Mouse (Mus musculus) MEL (cell line): Measurements from ENCODE around the gene Ndrg2. TPM values are rescaled to one million over a fixed set of nuclear protein-coding genes. Genes with fewer than 3 reads are reported as not detected.

Experiments
- DNase-seq: peaks from one replicate; pipeline ENCODE4 v3.0.0; 2011; ENCODE audit warnings: low read depth, low spot score
- H3K27ac ChIP-seq: 2 replicates; pipeline ENCODE4 v1.5.1; 2012; ENCODE audit warnings: low read depth, mild to moderate bottlenecking, control low read depth, low read length, moderate library complexity; ENCODE audit not compliant: control insufficient read depth
- H3K27me3 ChIP-seq, 2 experiments: fragments of 150-350 bp in 1 of 2; sonication (generic) in 1 of 2; 2 replicates each; pipeline ENCODE4 v1.6.1; 2012; ENCODE audit warnings: low read length in 2 of 2, mild to moderate bottlenecking in 2 of 2, improper control_type of control experiment in 1 of 2, moderate library complexity in 1 of 2; ENCODE audit not compliant: insufficient read depth in 2 of 2, control insufficient read depth in 1 of 2
- H3K36me3 ChIP-seq, 2 experiments: 2 replicates each; pipeline ENCODE4 v1.6.1; 2012 to 2014; ENCODE audit warnings: low read length in 2 of 2, improper control_type of control experiment in 1 of 2, inconsistent platforms in 1 of 2, mild to moderate bottlenecking in 1 of 2; ENCODE audit not compliant: insufficient read depth in 2 of 2, control insufficient read depth in 1 of 2
- H3K4me1 ChIP-seq, 2 experiments: fragments of 150-350 bp in 1 of 2; sonication (generic) in 1 of 2; 2 replicates each; pipeline ENCODE4 v1.6.1; 2012; ENCODE audit warnings: low read length in 2 of 2, improper control_type of control experiment in 1 of 2, mild to moderate bottlenecking in 1 of 2; ENCODE audit not compliant: insufficient read depth in 2 of 2, control insufficient read depth in 1 of 2
- H3K4me3 ChIP-seq, 2 experiments: fragments of 150-350 bp in 1 of 2; sonication (generic) in 1 of 2; 2 replicates each; pipeline ENCODE4 v1.5.1; 2012; ENCODE audit warnings: low read depth in 2 of 2, low read length in 2 of 2, mild to moderate bottlenecking in 2 of 2, moderate library complexity in 2 of 2, control low read depth in 1 of 2, improper control_type of control experiment in 1 of 2; ENCODE audit not compliant: control insufficient read depth in 1 of 2, insufficient read depth in 1 of 2
- H3K79me2 ChIP-seq: 2 replicates; pipeline ENCODE4 v1.6.1; 2012; ENCODE audit warnings: mild to moderate bottlenecking, low read length, moderate library complexity; ENCODE audit not compliant: control insufficient read depth, poor library complexity, insufficient read depth
- H3K9ac ChIP-seq: 2 replicates; pipeline ENCODE4 v1.6.1; 2012; ENCODE audit warnings: low read depth, mild to moderate bottlenecking, control low read depth, low read length, moderate library complexity; ENCODE audit not compliant: control insufficient read depth, poor library complexity, severe bottlenecking
- H3K9me3 ChIP-seq: fragments of 150-350 bp; sonication (generic); replicated peaks from 2 replicates; pipeline ENCODE4 v1.6.1; 2012; ENCODE audit warnings: mild to moderate bottlenecking, low read length, improper control_type of control experiment, moderate library complexity; ENCODE audit not compliant: insufficient read depth
- BHLHE40 ChIP-seq: IDR thresholded peaks from 2 replicates; pipeline ENCODE4 v1.6.1; 2012; ENCODE audit warnings: low read depth, mild to moderate bottlenecking, inconsistent platforms, low read length, improper control_type of control experiment, borderline replicate concordance
- CHD2 ChIP-seq: IDR thresholded peaks from 2 replicates; pipeline ENCODE4 v1.6.1; 2011; ENCODE audit warnings: low read length, improper control_type of control experiment
- ELF1 ChIP-seq: IDR thresholded peaks from 2 replicates; pipeline ENCODE4 v1.6.1; 2014; ENCODE audit warnings: low read depth, mild to moderate bottlenecking, inconsistent platforms, low read length, improper control_type of control experiment, moderate library complexity
- EP300 ChIP-seq, 2 experiments: IDR thresholded peaks; 2 replicates each; pipeline ENCODE4 v1.6.1; 2011; ENCODE audit warnings: improper control_type of control experiment in 2 of 2, low read length in 2 of 2, low read depth in 1 of 2, mild to moderate bottlenecking in 1 of 2
- GABPA ChIP-seq: IDR thresholded peaks from 2 replicates; pipeline ENCODE4 v1.6.1; 2012; ENCODE audit warnings: low read depth, mild to moderate bottlenecking, inconsistent platforms, low read length, improper control_type of control experiment, moderate library complexity
- HCFC1 ChIP-seq: IDR thresholded peaks from 2 replicates; pipeline ENCODE4 v1.6.1; 2012; ENCODE audit warnings: low read depth, mild to moderate bottlenecking, inconsistent platforms, low read length, improper control_type of control experiment, moderate library complexity
- MAFK ChIP-seq: IDR thresholded peaks from 2 replicates; pipeline ENCODE4 v1.6.1; 2011; ENCODE audit warnings: low read depth, mild to moderate bottlenecking, low read length, improper control_type of control experiment, borderline replicate concordance
- MAX ChIP-seq: IDR thresholded peaks from 2 replicates; pipeline ENCODE4 v1.6.1; 2011; ENCODE audit warnings: low read length, improper control_type of control experiment
- NELFE ChIP-seq: IDR thresholded peaks from 2 replicates; pipeline ENCODE4 v1.6.1; 2011; ENCODE audit warnings: low read depth, low read length, improper control_type of control experiment
- NRF1 ChIP-seq: IDR thresholded peaks from 2 replicates; pipeline ENCODE4 v1.6.1; 2014; ENCODE audit warnings: low read depth, mild to moderate bottlenecking, inconsistent platforms, low read length, improper control_type of control experiment, moderate library complexity; ENCODE audit not compliant: poor library complexity, insufficient read depth, severe bottlenecking
- POLR2AphosphoS5 ChIP-seq: IDR thresholded peaks from 2 replicates; pipeline ENCODE4 v1.6.1; 2012; ENCODE audit warnings: low read depth, borderline replicate concordance, mild to moderate bottlenecking, inconsistent platforms, low read length, moderate library complexity, mixed read lengths
- SIN3A ChIP-seq: IDR thresholded peaks from 2 replicates; pipeline ENCODE4 v1.6.1; 2012; ENCODE audit warnings: low read length, improper control_type of control experiment, inconsistent platforms
- TBP ChIP-seq: IDR thresholded peaks from 2 replicates; pipeline ENCODE4 v1.8.0; 2011; ENCODE audit warnings: low read depth, low read length, improper control_type of control experiment
- TCF12 ChIP-seq: IDR thresholded peaks from 2 replicates; pipeline ENCODE4 v1.6.1; 2014; ENCODE audit warnings: low read depth, mild to moderate bottlenecking, inconsistent platforms, low read length, improper control_type of control experiment, moderate library complexity
- ZMIZ1 ChIP-seq: IDR thresholded peaks from 2 replicates; pipeline ENCODE4 v1.6.1; 2012; ENCODE audit warnings: low read depth, mild to moderate bottlenecking, inconsistent platforms, low read length, improper control_type of control experiment, moderate library complexity
- ZNF384 ChIP-seq: IDR thresholded peaks from 2 replicates; pipeline ENCODE4 v1.6.1; 2012; ENCODE audit warnings: low read depth, mild to moderate bottlenecking, inconsistent platforms, low read length, improper control_type of control experiment
- polyA plus RNA-seq, 2 experiments: library from polyadenylated mRNA; stranded (reverse) in 1 of 2; unstranded in 1 of 2; fragments of >175 nt in 1 of 2; fragments of >200 nt in 1 of 2; gene quantifications; 2 replicates each; pipeline versions ENCODE4 v1.2.1 to v1.2.4; 2012; ENCODE audit warnings: low replicate concordance in 2 of 2, low read depth in 1 of 2; ENCODE audit not compliant: insufficient read length in 2 of 2, insufficient read depth in 1 of 2, missing spikeins in 1 of 2
- total RNA-seq: library from RNA; depleted of rRNA; stranded (reverse); fragments of 300-350 nt; gene quantifications from 2 replicates; pipeline ENCODE4 v1.2.3, GENCODE M21; 2012

Ndrg2 gene
- total and polyA plus RNA-seq, 3 experiments, result 11.2 to 48.6 TPM; not detected in 1

DNA sequence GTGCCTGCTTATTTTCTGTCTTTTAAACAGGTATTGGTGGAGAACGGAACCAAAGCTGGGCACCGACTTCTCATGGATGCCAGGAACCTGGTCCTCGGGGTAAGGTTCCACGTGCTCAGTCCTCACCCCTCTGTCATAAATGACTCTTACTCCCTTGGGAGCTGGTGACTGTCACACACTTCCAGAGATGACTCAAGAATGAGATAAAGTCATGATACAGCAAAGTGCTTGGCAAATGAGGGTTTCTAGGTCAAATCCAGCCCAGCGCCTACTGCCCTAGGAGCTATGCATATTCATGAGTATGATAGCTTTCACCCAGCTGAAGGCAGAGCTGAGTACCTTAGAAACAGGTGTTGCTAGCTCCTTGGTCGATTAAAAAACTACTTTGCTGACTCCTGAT, 24.1 kb downstream of the Ndrg2 start:
- peaks cover 0 to 10% of the 10 kb centered on the region in 2 experiments; a peak in 1 of 4 replicates for H3K4me1 ChIP-seq
- H3K27me3 ChIP-seq, result no peaks in the 10 kb centered on the region
- no peak overlapping the region for H3K4me3 ChIP-seq
- no peaks in the 10 kb centered on the region for H3K9me3 ChIP-seq
- peaks cover 0 to 10% of the 10 kb centered on the region in 2 experiments; a peak in 2 of 4 replicates for H3K36me3 ChIP-seq
- H3K79me2 ChIP-seq, result peaks cover 3% of the 10 kb centered on the region
- no peak for DNase-seq
- TF ChIP-seq BHLHE40 (no peak), TCF12 (no peak), GABPA (no peak), HCFC1 (no peak), EP300 (IDR thresholded peaks at IDR 0.05; ENCODE audit: low read depth in 1 of 2, low read length in 2 of 2) (no peak), MAFK (no peak), ZNF384 (no peak), TBP (no peak), ELF1 (no peak), NRF1 (no peak), MAX (no peak), POLR2AphosphoS5 (no peak)
- TF ChIP-seq, all 39 proteins: peak for 0
- H3K9ac ChIP-seq, result no peak overlapping the region
- no peak overlapping the region for H3K27ac ChIP-seq

DNA sequence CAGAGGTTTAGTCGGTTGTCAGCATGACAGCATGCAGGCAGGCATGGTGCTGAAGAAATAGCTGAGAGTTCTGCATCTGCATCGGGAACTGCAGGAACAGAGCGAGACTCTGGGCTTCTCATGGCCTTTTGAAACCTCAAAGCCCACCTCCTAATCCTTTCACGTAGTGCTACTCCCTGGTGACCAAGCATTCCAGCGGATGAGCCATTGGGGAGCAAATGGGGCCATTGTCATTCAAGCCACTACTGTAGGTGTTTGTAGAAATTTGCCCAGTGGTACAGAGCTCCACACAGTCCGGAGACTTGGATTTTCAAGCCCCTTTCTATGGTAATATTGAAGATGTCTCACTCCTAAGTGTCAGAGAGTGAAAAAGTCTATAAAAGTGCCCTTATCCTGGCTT, 27.9 kb downstream of the Ndrg2 start:
- Histone ChIP-seq H3K79me2 (peaks cover 3% of the 10 kb centered on the region), H3K4me3 (no peak overlapping the region), H3K27ac (no peak overlapping the region), H3K9me3 (no peaks in the 10 kb centered on the region), H3K4me1 (peaks cover 0 to 4% of the 10 kb centered on the region in 2 experiments; a peak in 2 of 4 replicates), H3K27me3 (no peaks in the 10 kb centered on the region), H3K36me3 (peaks cover 0 to 9% of the 10 kb centered on the region in 2 experiments; a peak in 2 of 4 replicates), H3K9ac (no peak overlapping the region)
- no peak for DNase-seq
- TF ChIP-seq GABPA (no peak), ZMIZ1 (no peak), CHD2 (no peak), SIN3A (no peak), NELFE (no peak)
